Mouse (Mus musculus): ENCODE data around the gene Cd86.

Gene Cd86

GRCm38 (mm10) chr16:36613701-36614100, 52.2 kb downstream of the Cd86 start:
- in situ Hi-C loops (cut with MboI, MseI): no loop called here

- in situ Hi-C loops (cut with MboI, MseI): loop anchor here (5.0 to 10.0 kb wide), 3 partner anchors 128 to 658 kb away; no protein-coding TSS in a partner anchor
Observed at GRCm38 (mm10) chr16:36602632-36603031, 63.2 kb downstream of the Cd86 start.

- in situ Hi-C loops (cut with MboI, MseI): loop anchor here (5.0 to 10.0 kb wide), 2 partner anchors 803 to 939 kb away; partner anchors contain the start of genes Gtf2e1 (in 1 of the 2) and Rabl3 (in 1 of the 2)
Observed at GRCm38 (mm10) chr16:36598265-36598664, 67.6 kb downstream of the Cd86 start.

- in situ Hi-C loops (cut with MboI, MseI): loop anchor here (5.0 to 10.0 kb wide), 2 partner anchors 802 to 940 kb away; partner anchors contain the start of genes Gtf2e1 (in 1 of the 2) and Rabl3 (in 1 of the 2)
Observed at GRCm38 (mm10) chr16:36596671-36597410, 69.0 kb downstream of the Cd86 start.

- in situ Hi-C loops (cut with MboI, MseI): loop anchor here in 1 of 2 experiments (10.0 kb wide), 1 partner anchor 795 kb away; no protein-coding TSS in a partner anchor
Observed at GRCm38 (mm10) chr16:36589898-36590297, 76.0 kb downstream of the Cd86 start.

GRCm38 (mm10) chr16:36587971-36588370, 77.9 kb downstream of the Cd86 start:
- in situ Hi-C loops (cut with MboI, MseI): no loop called here

GRCm38 (mm10) chr16:36582073-36582472, 83.8 kb downstream of the Cd86 start:
- in situ Hi-C loops (cut with MboI, MseI): no loop called here

GRCm38 (mm10) chr16:36571942-36572341, 93.9 kb downstream of the Cd86 start:
- in situ Hi-C loops (cut with MboI, MseI): no loop called here

- in situ Hi-C loops (cut with MboI, MseI): loop anchor here in 1 of 2 experiments (10.0 kb wide), 1 partner anchor 297 kb away; no protein-coding TSS in a partner anchor
Observed at GRCm38 (mm10) chr16:36561386-36562338, 104.2 kb downstream of the Cd86 start, which contains the start of gene Casr. Gene Casr, minus strand, starts transcription at chr16:36562141.

- in situ Hi-C loops (cut with MboI, MseI): no loop called here
Observed at GRCm38 (mm10) chr16:36559573-36559972, 106.3 kb downstream of the Cd86 start.

GRCm38 (mm10) chr16:36555672-36556165, 110.2 kb downstream of the Cd86 start:
- in situ Hi-C loops (cut with MboI, MseI): no loop called here

Data from T-helper 17 cell (primary cell).